Mouse (Mus musculus): ENCODE measurements around the gene Neurl1a. TPM values are rescaled to one million over a fixed set of nuclear protein-coding genes. Genes with fewer than 3 reads are reported as not detected.

Gene Neurl1a
- polyA plus RNA-seq, 1 experiment from 2014 or later = 1.8 TPM

DNA sequence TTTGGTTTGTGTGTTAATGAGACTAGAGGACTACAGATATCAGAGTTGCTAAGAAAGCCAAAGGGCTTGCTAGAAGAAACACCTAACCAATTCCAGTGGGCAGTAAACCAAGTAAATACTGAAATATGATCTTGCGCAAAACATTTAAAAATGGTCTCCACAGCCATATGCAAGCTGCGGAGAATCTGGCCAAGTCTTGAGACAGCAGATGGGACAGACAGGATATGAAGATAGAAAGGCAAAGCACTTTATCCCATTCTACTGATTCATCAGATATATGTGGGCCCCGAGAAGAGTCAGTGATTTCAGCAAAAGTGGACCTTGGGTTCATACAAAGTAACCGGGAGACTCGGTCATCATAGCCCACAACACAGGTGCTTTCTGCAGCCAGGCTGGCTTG is 13.5 kb downstream of the Neurl1a start:
- Histone ChIP-seq H3K9me3 (no peaks in the 10 kb centered on the region), H3K4me3 (no peak overlapping the region), H3K27me3 (replicated peaks) (no peaks in the 10 kb centered on the region), H3K9ac (no peak overlapping the region), H3K4me2 (no peak overlapping the region), H3K36me3 (no peaks in the 10 kb centered on the region), H3K27ac (replicated peaks) (no peak overlapping the region), H3K4me1 (peaks cover 10% of the 10 kb centered on the region; the same call in 1 of the 2 replicates)
- WGBS = 95% methylated on average over 5 of the region's 5 CpGs
- no peak for ATAC-seq (ENCODE audit: extremely low read depth, insufficient number of reproducible peaks, low FRiP score, low TSS enrichment)

DNA sequence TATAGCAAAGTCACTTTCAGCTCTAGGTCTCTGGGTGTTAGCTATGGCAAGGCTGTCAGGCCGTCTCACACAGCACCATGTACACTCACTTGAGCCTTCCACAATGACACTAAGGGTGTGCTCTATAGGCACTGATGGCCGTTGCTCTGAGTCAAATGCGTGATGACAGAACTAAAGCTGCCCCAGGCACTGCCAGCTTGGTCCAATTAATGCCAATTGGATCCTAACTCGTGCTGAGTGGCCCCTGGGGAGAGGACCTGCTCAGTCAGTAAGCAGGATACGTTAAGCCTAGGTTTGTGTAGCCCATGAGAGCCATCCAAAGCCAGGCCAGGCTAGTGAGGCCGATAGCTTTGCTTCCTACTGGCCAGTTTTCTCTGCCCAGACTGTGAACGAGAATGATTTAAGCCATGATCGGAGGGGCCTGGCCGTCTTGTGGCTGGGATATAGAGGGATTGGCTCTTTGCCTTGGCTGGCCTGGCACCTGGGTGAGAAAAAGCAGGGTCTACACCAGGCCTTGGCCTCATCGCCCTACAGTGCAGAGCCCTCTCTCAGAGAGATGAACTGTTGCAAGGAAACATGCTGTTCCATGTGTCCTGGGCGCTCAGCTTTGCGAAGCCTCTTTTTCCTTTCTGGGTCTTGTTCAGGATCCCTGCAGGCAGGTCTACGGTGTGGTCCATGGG is 20.2 kb downstream of the Neurl1a start:
- H3K27me3 ChIP-seq (replicated peaks) = no peaks in the 10 kb centered on the region
- no peak overlapping the region for H3K4me3 ChIP-seq
- no peak overlapping the region for H3K27ac ChIP-seq (replicated peaks)
- no peaks in the 10 kb centered on the region for H3K36me3 ChIP-seq
- no peaks in the 10 kb centered on the region for H3K9me3 ChIP-seq
- ATAC-seq (ENCODE audit: extremely low read depth, insufficient number of reproducible peaks, low FRiP score, low TSS enrichment) = no peak
- H3K4me2 ChIP-seq = no peak overlapping the region
- WGBS = 74% methylated on average over 13 of the region's 13 CpGs
- no peak overlapping the region for H3K9ac ChIP-seq
- 0 out of 2 replicates have a peak, but pooled peaks cover 5% of the 10 kb centered on the region for H3K4me1 ChIP-seq

DNA sequence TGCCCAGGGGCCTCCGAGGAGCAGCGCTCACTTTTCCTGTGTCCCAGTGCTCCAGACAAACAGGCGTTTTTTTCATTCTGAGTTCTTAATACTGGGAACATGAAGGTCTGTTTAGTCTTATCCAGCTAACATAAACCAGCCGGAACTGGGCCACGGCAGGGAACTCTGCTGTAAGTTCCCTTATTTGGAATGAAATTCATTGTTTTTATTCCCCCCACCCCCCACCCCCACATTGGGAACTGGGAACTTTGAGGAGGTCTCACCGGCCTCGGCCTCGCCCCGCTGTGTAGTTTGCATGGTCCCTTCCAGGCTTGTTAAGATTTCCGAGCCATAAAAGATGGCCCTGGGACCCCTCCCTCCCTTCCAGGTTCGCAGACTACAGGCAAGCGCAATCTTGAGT is 23.4 kb downstream of the Neurl1a start:
- Histone ChIP-seq H3K9me3 (no peaks in the 10 kb centered on the region), H3K4me3 (no peak overlapping the region), H3K4me1 (0 out of 2 replicates have a peak, but pooled peaks cover 5% of the 10 kb centered on the region), H3K27ac (replicated peaks) (peak overlapping the region; percentile 53; the same call in 1 of the 2 replicates), H3K9ac (no peak overlapping the region), H3K4me2 (no peak overlapping the region), H3K27me3 (replicated peaks) (no peaks in the 10 kb centered on the region), H3K36me3 (no peaks in the 10 kb centered on the region)
- ATAC-seq (ENCODE audit: extremely low read depth, insufficient number of reproducible peaks, low FRiP score, low TSS enrichment) = no peak
- 56% methylated on average over 12 of the region's 12 CpGs for WGBS

DNA sequence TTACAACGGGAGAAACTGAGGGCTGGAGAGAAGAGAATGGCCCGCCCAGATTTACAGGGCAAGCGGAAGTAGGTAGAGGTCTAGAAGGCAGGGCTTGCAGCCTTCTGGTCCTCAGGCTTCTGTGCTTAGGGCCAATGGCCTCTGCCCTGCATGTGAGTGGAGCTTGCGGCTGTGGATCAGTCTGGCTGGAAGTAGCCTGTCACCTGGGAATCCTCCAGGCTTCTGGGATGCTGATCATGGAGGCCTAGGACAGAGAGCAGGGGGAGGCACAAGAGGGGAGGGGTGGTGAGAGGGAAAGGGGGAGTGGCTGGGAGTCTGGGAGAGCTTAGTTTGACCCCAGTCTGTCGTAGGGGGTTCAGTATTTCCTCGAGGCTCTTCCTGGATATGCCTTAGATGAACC is 23.8 kb downstream of the Neurl1a start:
- no peak for ATAC-seq (ENCODE audit: extremely low read depth, insufficient number of reproducible peaks, low FRiP score, low TSS enrichment)
- H3K27ac ChIP-seq (replicated peaks) = no peak overlapping the region
- H3K27me3 ChIP-seq (replicated peaks) = no peaks in the 10 kb centered on the region
- no peaks in the 10 kb centered on the region for H3K9me3 ChIP-seq
- H3K4me2 ChIP-seq = no peak overlapping the region
- H3K4me3 ChIP-seq = no peak overlapping the region
- 63% methylated on average over 6 of the region's 6 CpGs for WGBS
- 0 out of 2 replicates have a peak, but pooled peaks cover 5% of the 10 kb centered on the region for H3K4me1 ChIP-seq
- no peaks in the 10 kb centered on the region for H3K36me3 ChIP-seq
- H3K9ac ChIP-seq = no peak overlapping the region

DNA sequence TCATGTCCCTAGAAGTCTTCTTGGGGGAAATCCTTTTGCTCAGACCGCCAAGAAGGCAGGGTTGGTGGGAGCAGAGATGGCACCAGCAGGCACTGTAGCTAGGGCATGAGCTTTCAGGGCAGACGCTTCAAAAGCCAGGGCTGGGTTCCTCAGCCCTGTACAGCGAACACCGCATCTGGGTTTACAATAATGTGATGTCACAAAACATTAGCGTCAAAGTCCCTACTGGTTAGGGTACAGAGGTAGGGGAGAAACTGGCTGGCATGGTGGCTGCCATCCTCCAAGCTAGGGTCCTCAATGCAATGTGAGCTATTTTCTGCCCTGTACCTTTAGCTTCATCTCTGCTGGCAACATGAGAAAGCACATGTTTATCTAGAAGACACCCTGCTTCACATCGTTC is 24.4 kb downstream of the Neurl1a start:
- no peak for ATAC-seq (ENCODE audit: extremely low read depth, insufficient number of reproducible peaks, low FRiP score, low TSS enrichment)
- 84% methylated on average over 6 of the region's 6 CpGs for WGBS
- no peaks in the 10 kb centered on the region for H3K27me3 ChIP-seq (replicated peaks)
- no peaks in the 10 kb centered on the region for H3K36me3 ChIP-seq
- no peak overlapping the region for H3K4me2 ChIP-seq
- no peak overlapping the region for H3K27ac ChIP-seq (replicated peaks)
- 0 out of 2 replicates have a peak, but pooled peaks cover 5% of the 10 kb centered on the region for H3K4me1 ChIP-seq
- H3K9ac ChIP-seq = no peak overlapping the region
- no peaks in the 10 kb centered on the region for H3K9me3 ChIP-seq
- H3K4me3 ChIP-seq = no peak overlapping the region

DNA sequence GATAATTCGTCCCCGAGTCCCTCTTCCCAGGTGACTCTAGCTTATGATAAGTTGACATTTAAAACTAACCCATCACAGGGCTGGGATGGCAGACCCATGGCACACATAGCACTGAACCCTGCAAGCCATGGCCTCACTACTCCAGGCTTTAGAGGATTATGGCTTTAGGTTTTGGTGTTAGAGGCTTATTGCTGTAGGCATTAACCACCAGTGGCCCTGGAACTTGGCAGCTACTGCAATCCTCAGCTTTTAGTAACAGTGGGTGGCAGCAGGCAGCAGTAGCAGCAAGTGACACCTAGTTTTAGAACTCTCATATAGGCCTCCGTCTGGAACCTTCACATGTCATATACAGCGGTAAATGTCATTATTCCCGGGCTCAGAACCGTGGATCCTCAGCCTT is 26.0 kb downstream of the Neurl1a start:
- 0 out of 2 replicates have a peak, but pooled peaks cover 5% of the 10 kb centered on the region for H3K4me1 ChIP-seq
- 75% methylated on average over 6 of the region's 6 CpGs for WGBS
- no peaks in the 10 kb centered on the region for H3K9me3 ChIP-seq
- H3K4me3 ChIP-seq = no peak overlapping the region
- ATAC-seq (ENCODE audit: extremely low read depth, insufficient number of reproducible peaks, low FRiP score, low TSS enrichment) = no peak
- H3K4me2 ChIP-seq = no peak overlapping the region
- H3K36me3 ChIP-seq = no peaks in the 10 kb centered on the region
- no peak overlapping the region for H3K9ac ChIP-seq
- H3K27ac ChIP-seq (replicated peaks) = no peak overlapping the region
- no peaks in the 10 kb centered on the region for H3K27me3 ChIP-seq (replicated peaks)

DNA sequence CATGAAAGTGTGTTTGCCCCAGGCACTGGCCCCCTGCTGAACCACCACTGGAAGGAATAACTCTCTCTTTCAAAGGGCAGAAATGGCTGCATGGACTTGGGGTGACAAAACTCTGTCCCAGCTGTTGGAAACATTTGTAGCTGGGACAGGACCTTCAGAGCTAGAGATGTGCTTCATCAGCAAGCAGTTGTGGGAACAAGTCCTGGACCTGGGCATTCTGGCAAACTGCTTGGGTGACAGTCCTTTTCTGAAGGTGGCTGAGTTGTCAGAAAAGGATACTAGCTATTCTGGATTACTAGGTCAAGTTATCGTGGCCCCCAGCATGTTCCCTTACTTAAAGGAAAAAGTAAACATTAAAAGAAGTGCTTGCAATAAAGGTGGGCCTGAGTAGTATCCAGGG is 27.5 kb downstream of the Neurl1a start:
- no peak overlapping the region for H3K4me3 ChIP-seq
- no peak overlapping the region for H3K9ac ChIP-seq
- no peak overlapping the region for H3K27ac ChIP-seq (replicated peaks)
- no peaks in the 10 kb centered on the region for H3K27me3 ChIP-seq (replicated peaks)
- 55% methylated on average over 1 of the region's 1 CpGs for WGBS
- ATAC-seq (ENCODE audit: extremely low read depth, insufficient number of reproducible peaks, low FRiP score, low TSS enrichment) = no peak
- H3K9me3 ChIP-seq = no peaks in the 10 kb centered on the region
- H3K4me1 ChIP-seq = 0 out of 2 replicates have a peak, but pooled peaks cover 5% of the 10 kb centered on the region
- H3K4me2 ChIP-seq = no peak overlapping the region
- H3K36me3 ChIP-seq = no peaks in the 10 kb centered on the region

DNA sequence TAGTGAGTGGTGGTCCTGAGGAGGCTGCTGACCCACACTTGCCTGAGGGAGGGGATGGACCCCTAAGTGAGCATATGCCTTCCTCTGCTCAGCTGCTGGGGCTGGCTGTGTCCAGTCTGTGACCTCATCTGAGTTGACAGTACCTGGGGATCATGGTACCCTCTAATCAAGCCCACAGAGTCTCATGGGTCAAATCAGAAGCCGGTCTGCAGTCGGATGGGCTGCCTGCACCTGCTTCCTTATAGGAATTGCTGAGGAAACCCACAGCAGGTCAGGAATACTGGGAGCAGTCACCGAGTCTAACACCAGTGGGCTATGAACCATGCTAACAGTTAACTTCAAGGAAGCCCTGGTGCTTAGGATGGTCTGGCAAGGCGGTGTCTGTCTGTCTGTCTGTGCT is 31.8 kb downstream of the Neurl1a start:
- no peak overlapping the region for H3K9ac ChIP-seq
- WGBS = 86% methylated on average over 4 of the region's 4 CpGs
- no peaks in the 10 kb centered on the region for H3K27me3 ChIP-seq (replicated peaks)
- no peaks in the 10 kb centered on the region for H3K4me1 ChIP-seq
- H3K27ac ChIP-seq (replicated peaks) = no peak overlapping the region
- no peak overlapping the region for H3K4me3 ChIP-seq
- no peaks in the 10 kb centered on the region for H3K9me3 ChIP-seq
- ATAC-seq (ENCODE audit: extremely low read depth, insufficient number of reproducible peaks, low FRiP score, low TSS enrichment) = no peak
- no peaks in the 10 kb centered on the region for H3K36me3 ChIP-seq
- H3K4me2 ChIP-seq = no peak overlapping the region

DNA sequence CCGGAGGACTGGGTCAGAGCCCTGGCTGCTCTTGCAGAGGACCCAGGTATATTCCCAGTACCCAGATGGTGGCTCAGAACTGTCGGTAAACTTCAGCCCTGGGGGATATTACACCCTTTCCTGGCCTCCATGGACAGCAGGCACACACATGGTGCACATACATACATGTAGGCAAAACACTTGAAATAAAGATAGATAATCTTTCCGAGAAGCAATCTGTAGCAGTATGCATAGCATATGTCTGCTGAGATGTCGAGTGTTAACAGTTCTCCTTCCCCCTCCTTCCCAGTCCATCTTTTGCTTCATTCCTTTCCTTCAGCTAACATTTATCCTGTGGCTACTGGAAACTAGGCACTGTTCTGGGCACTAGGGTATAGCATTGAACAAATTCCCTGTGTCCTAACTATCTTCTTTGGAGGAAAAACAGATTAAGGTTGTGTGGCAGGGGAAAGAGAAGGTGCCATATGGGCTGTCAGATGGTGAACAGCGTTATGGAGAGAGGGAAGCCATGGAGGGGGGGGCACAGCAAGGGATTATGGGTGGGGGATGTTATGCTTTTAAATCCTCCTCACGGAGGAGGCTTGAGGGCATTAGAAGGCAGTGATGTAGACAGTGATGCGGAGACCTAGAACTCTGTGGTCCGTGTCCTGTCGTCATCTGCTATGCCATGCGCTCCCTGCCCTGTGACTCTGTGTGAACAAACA is 33.1 kb downstream of the Neurl1a start:
- Histone ChIP-seq H3K9me3 (no peaks in the 10 kb centered on the region), H3K4me3 (no peak overlapping the region), H3K36me3 (no peaks in the 10 kb centered on the region), H3K4me1 (no peaks in the 10 kb centered on the region), H3K4me2 (no peak overlapping the region), H3K27me3 (replicated peaks) (no peaks in the 10 kb centered on the region), H3K9ac (no peak overlapping the region), H3K27ac (replicated peaks) (no peak overlapping the region)
- WGBS = 74% methylated on average over 10 of the region's 10 CpGs
- ATAC-seq (ENCODE audit: extremely low read depth, insufficient number of reproducible peaks, low FRiP score, low TSS enrichment) = no peak

DNA sequence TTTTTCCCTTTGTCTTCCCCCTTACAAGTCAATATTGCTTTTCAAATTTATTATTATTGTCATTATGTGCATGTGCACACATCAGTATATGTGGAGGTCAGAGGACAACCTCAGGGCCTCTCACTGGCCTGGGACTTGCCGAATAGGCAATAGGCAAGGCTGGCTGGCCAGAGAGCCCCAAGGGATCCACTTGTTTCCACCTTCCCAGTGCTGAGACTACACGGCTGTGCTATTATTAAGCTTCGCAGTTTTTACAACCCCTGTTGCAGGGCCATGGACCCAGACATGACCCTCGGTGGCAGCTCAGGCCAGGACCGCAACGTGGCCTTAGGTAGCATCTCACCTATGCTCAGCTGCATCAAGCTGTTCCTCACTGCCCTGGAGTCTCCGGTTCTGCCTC is 33.8 kb downstream of the Neurl1a start:
- WGBS = 83% methylated on average over 7 of the region's 7 CpGs
- no peak overlapping the region for H3K9ac ChIP-seq

DNA sequence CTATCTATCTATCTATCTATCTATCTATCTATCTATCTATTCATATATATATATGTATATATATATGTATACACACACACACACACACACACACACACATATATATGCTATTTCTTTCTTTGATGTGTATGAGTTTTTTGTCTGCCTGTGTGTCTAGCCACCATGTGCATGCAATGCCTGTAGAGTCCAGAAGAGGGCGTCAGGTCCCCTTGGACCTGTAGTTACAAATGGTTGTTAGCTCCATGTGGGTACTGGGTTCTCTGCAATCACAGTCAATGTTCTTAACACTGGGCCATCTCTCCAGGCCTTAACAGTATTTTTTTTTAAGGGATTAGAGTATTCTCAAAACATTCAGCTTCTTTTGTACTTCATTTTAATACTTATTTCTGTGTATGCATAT is 34.9 kb downstream of the Neurl1a start:
- Histone ChIP-seq H3K9ac (no peak overlapping the region), H3K4me3 (no peak overlapping the region), H3K36me3 (no peaks in the 10 kb centered on the region), H3K4me1 (no peaks in the 10 kb centered on the region), H3K27ac (replicated peaks) (no peak overlapping the region), H3K27me3 (replicated peaks) (no peaks in the 10 kb centered on the region), H3K4me2 (no peak overlapping the region), H3K9me3 (no peaks in the 10 kb centered on the region)
- ATAC-seq (ENCODE audit: extremely low read depth, insufficient number of reproducible peaks, low FRiP score, low TSS enrichment) = no peak
- WGBS = 43% methylated on average over 1 of the region's 1 CpGs

More for the DNA sequence above, 33.8 kb downstream of the Neurl1a start:
- H3K4me2 ChIP-seq = no peak overlapping the region
- H3K4me3 ChIP-seq = no peak overlapping the region
- H3K27ac ChIP-seq (replicated peaks) = no peak overlapping the region
- H3K27me3 ChIP-seq (replicated peaks) = no peaks in the 10 kb centered on the region
- H3K9me3 ChIP-seq = no peaks in the 10 kb centered on the region
- no peaks in the 10 kb centered on the region for H3K36me3 ChIP-seq
- no peaks in the 10 kb centered on the region for H3K4me1 ChIP-seq
- ATAC-seq (ENCODE audit: extremely low read depth, insufficient number of reproducible peaks, low FRiP score, low TSS enrichment) = no peak

DNA sequence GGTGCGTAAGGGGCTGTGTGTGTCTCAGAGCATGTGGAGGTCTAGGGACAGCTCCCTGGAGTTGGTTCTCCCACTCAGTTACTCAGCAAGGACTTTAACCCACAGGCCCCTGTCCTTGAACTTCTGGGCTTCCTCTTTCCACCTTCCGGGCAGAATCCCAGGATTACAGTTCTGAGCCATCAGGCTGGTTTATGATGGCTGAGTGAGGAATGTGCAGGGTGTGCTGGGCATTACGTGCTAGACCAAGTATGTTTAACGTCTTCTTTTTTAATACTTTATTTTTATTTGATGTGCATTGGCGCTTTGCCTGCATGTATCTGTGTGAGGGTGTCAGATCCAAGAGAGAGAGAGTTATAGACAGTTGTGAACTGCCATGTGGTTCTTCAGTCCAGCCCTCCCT is 38.1 kb downstream of the Neurl1a start:
- WGBS = 69% methylated on average over 5 of the region's 5 CpGs
- ATAC-seq (ENCODE audit: extremely low read depth, insufficient number of reproducible peaks, low FRiP score, low TSS enrichment) = no peak
- H3K27ac ChIP-seq (replicated peaks) = no peak overlapping the region
- no peaks in the 10 kb centered on the region for H3K9me3 ChIP-seq
- H3K4me1 ChIP-seq = peaks cover 1% of the 10 kb centered on the region; the same call in 1 of the 2 replicates
- no peak overlapping the region for H3K4me2 ChIP-seq
- no peaks in the 10 kb centered on the region for H3K36me3 ChIP-seq
- H3K4me3 ChIP-seq = no peak overlapping the region
- H3K9ac ChIP-seq = no peak overlapping the region
- H3K27me3 ChIP-seq (replicated peaks) = no peaks in the 10 kb centered on the region
